Mouse (Mus musculus) liver, postnatal 0 days (tissue): ENCODE results near the gene Cysltr1. TPM values are rescaled to one million over a fixed set of nuclear protein-coding genes. Genes with fewer than 3 reads are reported as not detected.

Source experiments
- ATAC-seq: fragments of 200-750 bp; cut with Nextera tagmentation; 2 replicates; pipeline ENCODE4 v1.8.0; 2017; ENCODE audit warnings: mild to moderate bottlenecking, moderate library complexity
- DNase-seq: peaks from one replicate; pipeline ENCODE4 v3.0.0-alpha.2; 2016
- H3K27ac ChIP-seq: fragments of 300-500 bp; sonication (generic); 2 replicates; pipeline ENCODE4 v1.5.1; 2014; ENCODE audit warnings: antibody characterized with exemption, moderate library complexity, mild to moderate bottlenecking, low read depth
- H3K27me3 ChIP-seq: fragments of 300-500 bp; sonication (generic); 2 replicates; pipeline ENCODE4 v1.6.1; 2014; ENCODE audit warnings: low read length, control low read depth, mixed read lengths; ENCODE audit not compliant: insufficient read depth
- H3K36me3 ChIP-seq: fragments of 300-500 bp; sonication (generic); replicated peaks from 2 replicates; pipeline ENCODE4 v1.6.1; 2014; ENCODE audit warnings: mild to moderate bottlenecking, control low read depth, low read length, moderate library complexity, mixed read lengths; ENCODE audit not compliant: insufficient read depth
- H3K4me1 ChIP-seq: fragments of 300-500 bp; sonication (generic); 2 replicates; pipeline ENCODE4 v1.6.1; 2014; ENCODE audit warnings: antibody characterized with exemption, mild to moderate bottlenecking, control low read depth; ENCODE audit not compliant: insufficient read depth
- H3K4me2 ChIP-seq: fragments of 300-500 bp; sonication (generic); 2 replicates; pipeline ENCODE4 v1.6.1; 2014; ENCODE audit warnings: low read depth, mild to moderate bottlenecking, low read length, moderate library complexity, mixed read lengths
- H3K4me3 ChIP-seq: fragments of 300-500 bp; sonication (generic); 2 replicates; pipeline ENCODE4 v1.5.1; 2014; ENCODE audit warnings: low read depth, low read length
- H3K9ac ChIP-seq: fragments of 300-500 bp; sonication (generic); replicated peaks from 2 replicates; pipeline ENCODE4 v1.6.1; 2014; ENCODE audit warnings: mild to moderate bottlenecking, moderate library complexity
- H3K9me3 ChIP-seq: fragments of 300-500 bp; sonication (generic); 2 replicates; pipeline ENCODE4 v1.6.1; 2016; ENCODE audit warnings: mild to moderate bottlenecking, control low read depth, low read length, mixed read lengths
- CTCF ChIP-seq: sonication (generic); IDR thresholded peaks from 2 replicates; pipeline ENCODE4 v1.5.1; 2016; ENCODE audit warnings: antibody characterized with exemption, low read depth
- EP300 ChIP-seq: IDR thresholded peaks from 2 replicates; pipeline ENCODE4 v1.6.1; 2016; ENCODE audit warnings: antibody characterized with exemption, low read depth, mild to moderate bottlenecking
- WGBS: fragments of 180-500 bp; shearing (Covaris S2); extraction: QIAGEN DNeasy Blood & Tissue Kit; methylation state at CpG from one replicate; pipeline ENCODE4 v1.1.7; 2014; ENCODE audit not compliant: insufficient replicate concordance; 5-methylcytosine and 5-hydroxymethylcytosine counted together
- polyA plus RNA-seq: library from polyadenylated mRNA; unstranded; fragments of >200 nt; fragmentation: Nextera tagmentation; extraction: Ambion mirVana; gene quantifications from 2 replicates; pipeline ENCODE4 v1.2.1, GENCODE M21; 2015

Gene Cysltr1
- polyA plus RNA-seq, 1 experiment from 2014 or later = 2.2 TPM

GRCm38 (mm10) chrX:106555457-106555856 lies 48.0 kb downstream of the Cysltr1 start:
- WGBS = 44% methylated on average over 2 of the region's 2 CpGs
- no peak overlapping the region for H3K9ac ChIP-seq
- no peaks in the 10 kb centered on the region for H3K36me3 ChIP-seq
- H3K4me3 ChIP-seq = no peak overlapping the region
- no peak for TF ChIP-seq CTCF
- no peak for TF ChIP-seq EP300
- H3K9me3 ChIP-seq = no peaks in the 10 kb centered on the region
- no peak overlapping the region for H3K27ac ChIP-seq
- DNase-seq (no peak), ATAC-seq (no peak)
- no peaks in the 10 kb centered on the region for H3K4me1 ChIP-seq
- H3K27me3 ChIP-seq = no peaks in the 10 kb centered on the region
- H3K4me2 ChIP-seq = no peak overlapping the region

DNA sequence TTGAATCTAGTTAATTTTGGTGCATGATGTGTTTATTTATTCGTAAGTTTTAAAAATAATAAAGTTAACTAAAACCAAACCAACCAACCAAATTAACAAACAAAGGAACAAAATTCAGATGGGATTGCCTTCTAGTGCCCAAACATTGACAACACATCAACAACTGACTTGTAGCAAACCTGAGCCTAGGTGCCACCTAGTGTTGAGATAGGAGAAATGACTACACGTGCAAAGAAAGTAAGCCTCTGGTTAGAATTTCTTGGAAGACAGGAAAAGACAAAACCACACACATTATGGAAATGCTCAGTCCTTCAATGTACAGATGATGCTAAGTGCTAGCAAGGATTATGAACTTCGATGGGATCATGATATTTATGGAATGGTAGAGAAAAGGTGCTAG lies 67.1 kb downstream of the Cysltr1 start:
- no peak overlapping the region for H3K27ac ChIP-seq
- no peaks in the 10 kb centered on the region for H3K27me3 ChIP-seq
- WGBS = 32% methylated on average over 3 of the region's 3 CpGs
- DNase-seq = no peak
- no peaks in the 10 kb centered on the region for H3K9me3 ChIP-seq
- H3K9ac ChIP-seq = no peak overlapping the region
- ATAC-seq = no peak
- TF ChIP-seq EP300 = no peak
- peak; percentile 21; the same call in 1 of the 2 replicates for TF ChIP-seq CTCF
- no peaks in the 10 kb centered on the region for H3K36me3 ChIP-seq
- H3K4me1 ChIP-seq = no peaks in the 10 kb centered on the region
- no peak overlapping the region for H3K4me2 ChIP-seq
- H3K4me3 ChIP-seq = no peak overlapping the region

Other genes with a start within 250 kb of the Cysltr1 start
- 0.11 TPM in 1 of 2 replicates, not detected in the other for gene Fndc3c1, start 118.3 kb downstream of the Cysltr1 start, polyA plus RNA-seq
- gene Gm5127, start 20.5 kb downstream of the Cysltr1 start, polyA plus RNA-seq = 0.06 TPM in 1 of 2 replicates, not detected in the other
- gene Rtl3, start 237.0 kb upstream of the Cysltr1 start, polyA plus RNA-seq = 0.43 TPM in 2 replicates